Mouse (Mus musculus) adrenal gland (tissue): ENCODE measurements at regions not wholly inside any gene's neighbourhood (a gene's known extent, or its start where the extent isn't known, plus 50 kb on each side); places are given as distances from the start of the nearest gene placed in this dataset.

Experiments used
- intact Hi-C: fragments of 180-260 bp; cut with DNase I; formaldehyde crosslinking; loops from one replicate; pipeline ENCODE4 v1.15.1; 2025
- microRNA-seq, 2 experiments: library from miRNA; unstranded; fragments of <30 nt; microRNA quantifications; one replicate each; pipeline ENCODE4; 2019

GRCm38 (mm10) chr3:134102151-134102738 lies 134.0 kb upstream of the Cxxc4 start:
- intact Hi-C loops, result no loop called here

- intact Hi-C loops, result no loop called here
Observed at GRCm38 (mm10) chr3:134104625-134105024, 131.7 kb upstream of the Cxxc4 start.

GRCm38 (mm10) chr3:134105112-134105511 lies 131.2 kb upstream of the Cxxc4 start:
- intact Hi-C loops, result no loop called here

- intact Hi-C loops, result no loop called here
Observed at GRCm38 (mm10) chr3:134105567-134105966, 130.7 kb upstream of the Cxxc4 start.

- intact Hi-C loops, result no loop called here
Observed at GRCm38 (mm10) chr3:134114501-134114900, 121.8 kb upstream of the Cxxc4 start.

- intact Hi-C loops, result no loop called here
Observed at GRCm38 (mm10) chr3:134115007-134115406, 121.3 kb upstream of the Cxxc4 start.

- intact Hi-C loops, result no loop called here
Observed at GRCm38 (mm10) chr3:134118898-134119297, 117.4 kb upstream of the Cxxc4 start.

GRCm38 (mm10) chr3:134124982-134125381 lies 111.3 kb upstream of the Cxxc4 start:
- intact Hi-C loops, result no loop called here

GRCm38 (mm10) chr3:134130412-134130811 lies 105.9 kb upstream of the Cxxc4 start:
- intact Hi-C loops, result no loop called here

- intact Hi-C loops, result no loop called here
Observed at GRCm38 (mm10) chr3:134145251-134145650, 91.0 kb upstream of the Cxxc4 start.

GRCm38 (mm10) chr3:134145935-134146334 lies 90.3 kb upstream of the Cxxc4 start:
- intact Hi-C loops, result no loop called here

- intact Hi-C loops, result no loop called here
Observed at GRCm38 (mm10) chr3:134146373-134147224, 89.7 kb upstream of the Cxxc4 start.

- intact Hi-C loops, result no loop called here
Observed at GRCm38 (mm10) chr3:134162288-134162687, 74.0 kb upstream of the Cxxc4 start.

- intact Hi-C loops, result no loop called here
Observed at GRCm38 (mm10) chr3:134169922-134170321, 66.4 kb upstream of the Cxxc4 start.

GRCm38 (mm10) chr3:134172357-134172756 lies 63.9 kb upstream of the Cxxc4 start:
- intact Hi-C loops, result no loop called here

- intact Hi-C loops, result no loop called here
Observed at GRCm38 (mm10) chr3:134178491-134179054, 57.7 kb upstream of the Cxxc4 start.

- intact Hi-C loops, result no loop called here
Observed at GRCm38 (mm10) chr3:134184042-134184441, 52.2 kb upstream of the Cxxc4 start.

Small RNA genes lying in the stretch of these regions (microRNA-seq; reads per million reads assigned to microRNA genes)
- 0 reads per million in 2 experiments for gene Gm44361
